Mouse (Mus musculus) testis, adult 2 months (tissue): Measurements from ENCODE around the gene Edem1.

Source experiments
- CTCF ChIP-seq: fragments of 200-500 bp; IDR thresholded peaks from 2 replicates; pipeline ENCODE4 v1.5.1; 2012; ENCODE audit warnings: low read depth, mild to moderate bottlenecking, inconsistent platforms, low read length, moderate library complexity; ENCODE audit not compliant: control insufficient read depth, insufficient read depth, insufficient replicate concordance
- POLR2A ChIP-seq: fragments of 200-500 bp; IDR thresholded peaks from 2 replicates; pipeline ENCODE4 v1.6.1; 2012; ENCODE audit warnings: low read depth, mild to moderate bottlenecking, inconsistent platforms, low read length, moderate library complexity; ENCODE audit not compliant: control insufficient read depth

DNA sequence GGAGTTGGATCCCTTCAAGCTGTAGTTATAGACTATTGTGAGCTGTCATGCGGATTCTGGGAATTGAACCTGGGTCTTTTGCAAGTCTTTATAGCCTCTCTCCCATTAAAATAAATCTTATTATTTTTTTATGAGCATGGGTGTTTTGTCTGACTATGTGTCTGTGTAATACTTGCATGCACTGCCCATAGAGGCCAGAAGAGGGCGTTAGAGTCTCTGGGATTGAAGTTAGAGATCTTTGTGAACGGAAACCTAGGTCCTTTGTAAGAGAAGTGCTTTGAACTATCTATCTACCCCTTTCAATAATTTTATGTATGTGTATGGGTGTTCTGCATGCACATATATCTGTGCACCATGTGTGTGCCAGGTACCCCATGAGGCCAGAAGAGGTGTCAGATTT, 21.0 kb upstream of the Edem1 start:
- TF ChIP-seq CTCF (no peak), POLR2A (no peak)
